Mouse (Mus musculus): ENCODE measurements around the gene Gm17428. TPM values are rescaled to one million over a fixed set of nuclear protein-coding genes. Genes with fewer than 3 reads are reported as not detected.
A peak's percentile ranks its signal among the peaks of the same experiment; 100 is the strongest.

Gene Gm17428
- polyA plus RNA-seq, 1 experiment from 2014 or later, result not detected

MicroRNAs encoded within 50 kb of the gene (microRNA counts, 519-probe panel; counts per million panel counts)
- 1,763 counts per million, percentile 10 among the panel's probes with 10 or more counts for microRNA mmu-miR-208a
- 31.7 counts per million for microRNA mmu-miR-208b

Small RNA genes within 50 kb of the gene (microRNA-seq; reads per million reads assigned to microRNA genes)
- gene Mir208a (3.1 reads per million, percentile 15 among the genes with 10 or more reads in this experiment), gene Mir208b (34.0 reads per million, percentile 44 among the genes with 10 or more reads in this experiment)

Other genes starting within 250 kb of the Gm17428 start
- 12.8 and 14.2 TPM in 2 replicates for gene Slc7a8, start 195.0 kb upstream of the Gm17428 start, polyA plus RNA-seq (2015; fragmentation: Nextera tagmentation; extraction: Ambion mirVana)
- not detected in 2 replicates for gene Rnf212b, start 162.8 kb upstream of the Gm17428 start, polyA plus RNA-seq (2015; fragmentation: Nextera tagmentation; extraction: Ambion mirVana)
- 18.0 and 18.3 TPM in 2 replicates for gene Homez, start 106.0 kb upstream of the Gm17428 start, polyA plus RNA-seq (2015; fragmentation: Nextera tagmentation; extraction: Ambion mirVana)
- gene Ppp1r3e, start 99.4 kb upstream of the Gm17428 start, polyA plus RNA-seq (2015; fragmentation: Nextera tagmentation; extraction: Ambion mirVana), result 1.9 and 2.2 TPM in 2 replicates
- 4.0 and 4.7 TPM in 2 replicates for gene Bcl2l2, start 93.6 kb upstream of the Gm17428 start, polyA plus RNA-seq (2015; fragmentation: Nextera tagmentation; extraction: Ambion mirVana)
- 0.14 and 0.75 TPM in 2 replicates for gene Gm20521, start 93.5 kb upstream of the Gm17428 start, polyA plus RNA-seq (2015; fragmentation: Nextera tagmentation; extraction: Ambion mirVana)
- gene Pabpn1, start 84.4 kb upstream of the Gm17428 start, polyA plus RNA-seq (2015; fragmentation: Nextera tagmentation; extraction: Ambion mirVana), result 144 and 157 TPM in 2 replicates
- gene Slc22a17, start 63.8 kb upstream of the Gm17428 start, polyA plus RNA-seq (2015; fragmentation: Nextera tagmentation; extraction: Ambion mirVana), result 47.6 and 53.8 TPM in 2 replicates
- 29.1 and 32.1 TPM in 2 replicates for gene Efs, start 50.8 kb upstream of the Gm17428 start, polyA plus RNA-seq (2015; fragmentation: Nextera tagmentation; extraction: Ambion mirVana)
- not detected in 2 replicates for gene Il25, start 44.2 kb upstream of the Gm17428 start, polyA plus RNA-seq (2015; fragmentation: Nextera tagmentation; extraction: Ambion mirVana)
- 0.96 and 2.0 TPM in 2 replicates for gene Cmtm5, start 40.7 kb upstream of the Gm17428 start, polyA plus RNA-seq (2015; fragmentation: Nextera tagmentation; extraction: Ambion mirVana)
- 1.6 TPM in 2 replicates for gene Myh6, start 10.0 kb upstream of the Gm17428 start, polyA plus RNA-seq (2015; fragmentation: Nextera tagmentation; extraction: Ambion mirVana)
- 4.4 and 6.3 TPM in 2 replicates for gene Myh7, start 17.7 kb downstream of the Gm17428 start, polyA plus RNA-seq (2015; fragmentation: Nextera tagmentation; extraction: Ambion mirVana)
- 79.5 and 85.4 TPM in 2 replicates for gene Ngdn, start 38.5 kb downstream of the Gm17428 start, polyA plus RNA-seq (2015; fragmentation: Nextera tagmentation; extraction: Ambion mirVana)
- gene Zfhx2, start 115.4 kb downstream of the Gm17428 start, polyA plus RNA-seq (2015; fragmentation: Nextera tagmentation; extraction: Ambion mirVana), result 6.0 and 6.5 TPM in 2 replicates
- gene Thtpa, start 117.9 kb downstream of the Gm17428 start, polyA plus RNA-seq (2015; fragmentation: Nextera tagmentation; extraction: Ambion mirVana), result 21.0 and 21.5 TPM in 2 replicates
- gene Ap1g2, start 129.7 kb downstream of the Gm17428 start, polyA plus RNA-seq (2015; fragmentation: Nextera tagmentation; extraction: Ambion mirVana), result 15.9 and 18.9 TPM in 2 replicates
- gene Jph4, start 140.0 kb downstream of the Gm17428 start, polyA plus RNA-seq (2015; fragmentation: Nextera tagmentation; extraction: Ambion mirVana), result 0.59 and 1.2 TPM in 2 replicates
- gene Dhrs2, start 245.1 kb downstream of the Gm17428 start, polyA plus RNA-seq (2015; fragmentation: Nextera tagmentation; extraction: Ambion mirVana), result 0.23 TPM in 1 of 2 replicates, not detected in the other